Mouse (Mus musculus) adrenal gland, postnatal 10 days (tissue): ENCODE data around the gene Klhl8. TPM values are rescaled to one million over a fixed set of nuclear protein-coding genes. Genes with fewer than 3 reads are reported as not detected.
A peak's percentile ranks its signal among the peaks of the same experiment; 100 is the strongest.

ENCODE experiments used
- DNase-seq: peaks from one replicate; pipeline ENCODE4 v3.0.0; 2021; ENCODE audit warnings: mixed read lengths
- total RNA-seq, 2 experiments: library from RNA; stranded (reverse); gene quantifications; 2 replicates each; pipeline ENCODE4 v1.2.3; 2021

Klhl8 gene
- total RNA-seq, 2 experiments from 2014 or later: 12.0 to 15.7 TPM

DNA sequence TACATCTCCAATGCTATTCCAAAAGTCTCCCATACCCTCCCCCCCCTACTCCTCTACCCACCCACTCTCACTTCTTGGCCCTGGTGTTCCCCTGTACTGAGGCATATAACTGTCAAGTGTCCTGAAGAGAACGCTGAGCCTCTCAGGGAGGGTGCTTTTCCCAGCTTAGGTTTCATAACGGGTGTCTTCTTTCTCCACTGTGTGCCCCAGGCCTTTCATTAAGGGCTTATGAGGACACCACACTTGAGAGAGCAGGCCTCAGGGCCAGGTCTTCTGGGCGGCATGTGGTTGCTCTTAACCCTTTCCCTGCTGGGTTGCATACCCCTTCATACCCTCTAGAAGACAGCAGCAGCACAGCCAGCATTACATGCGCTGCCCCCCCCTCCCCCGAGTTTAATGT lies 64.5 kb downstream of the Klhl8 start:
- DNase-seq: no peak

DNA sequence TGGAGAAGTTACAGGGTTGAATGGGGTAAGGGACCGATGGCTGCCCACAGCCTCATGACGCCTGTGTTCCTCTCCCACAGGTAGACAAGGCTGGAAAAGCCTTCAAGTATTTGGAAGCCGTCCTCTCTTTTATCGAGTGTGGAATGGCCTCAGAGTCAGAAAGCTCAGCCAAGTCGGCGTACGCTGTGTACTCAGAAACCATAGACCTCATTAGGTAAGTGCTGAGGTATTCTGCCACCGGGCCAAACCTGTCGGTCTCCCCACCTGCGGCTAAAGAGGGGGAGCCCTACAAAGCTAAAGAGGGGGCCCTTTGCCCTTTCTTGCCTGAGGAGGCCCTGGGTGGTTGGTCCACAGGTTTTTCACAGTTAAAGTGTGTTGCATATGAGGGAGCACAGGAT lies 64.9 kb downstream of the Klhl8 start:
- DNase-seq: no peak

DNA sequence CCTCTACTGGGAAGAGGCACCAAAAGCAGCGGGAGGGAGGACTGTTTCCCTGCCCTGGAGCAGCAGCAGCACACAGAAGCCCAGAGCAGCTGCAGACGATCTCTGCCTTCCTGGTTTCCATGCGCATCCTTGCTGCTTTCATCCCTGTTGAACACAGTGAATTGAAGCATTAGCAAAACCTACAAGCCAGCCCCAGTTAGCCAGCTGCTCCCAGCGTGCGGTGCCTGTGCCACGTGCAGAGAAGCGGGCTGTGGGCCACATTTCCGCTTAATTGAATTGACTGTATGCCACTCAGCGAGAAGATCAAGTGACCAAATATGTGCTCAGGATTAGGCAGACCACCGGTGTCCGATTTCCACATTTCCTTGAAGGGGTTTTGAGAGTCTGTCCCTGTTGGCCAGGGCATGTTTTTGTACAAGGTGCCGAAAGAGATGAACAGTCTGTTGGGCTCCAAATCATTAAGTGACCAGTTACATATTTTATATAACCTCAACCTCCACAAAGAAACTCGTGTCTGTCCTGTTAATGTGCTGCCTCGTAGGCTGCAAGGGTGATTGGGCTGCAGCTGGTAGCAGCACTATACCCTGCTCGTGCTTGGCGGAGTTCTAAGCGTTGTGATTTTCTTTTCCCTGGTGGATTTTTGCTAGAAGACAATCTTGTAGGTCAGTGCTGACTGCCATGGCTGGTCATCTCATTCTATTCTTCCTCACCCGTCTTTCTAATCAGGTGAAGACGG lies 65.5 kb downstream of the Klhl8 start:
- DNase-seq: no peak

DNA sequence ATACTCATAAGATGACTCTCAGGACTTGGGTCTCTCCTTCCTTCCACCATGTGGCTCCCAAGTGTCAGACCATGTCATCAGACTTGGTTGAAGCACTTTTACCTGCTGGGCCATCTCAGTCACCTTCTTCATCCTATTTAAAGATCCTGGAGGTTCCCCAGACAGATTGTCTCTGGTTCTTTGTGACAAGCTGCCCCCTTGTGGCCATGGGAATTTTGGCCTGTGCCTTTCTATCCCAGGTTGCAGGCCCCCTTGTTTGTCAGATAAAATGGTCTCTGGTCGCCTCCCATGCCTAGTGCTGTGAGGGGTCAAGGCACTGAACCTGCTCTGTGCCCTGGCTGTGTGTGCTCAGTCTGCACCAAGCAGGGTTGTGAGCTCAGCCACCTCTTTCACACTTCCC lies 67.1 kb downstream of the Klhl8 start:
- peak; percentile 59 for DNase-seq

DNA sequence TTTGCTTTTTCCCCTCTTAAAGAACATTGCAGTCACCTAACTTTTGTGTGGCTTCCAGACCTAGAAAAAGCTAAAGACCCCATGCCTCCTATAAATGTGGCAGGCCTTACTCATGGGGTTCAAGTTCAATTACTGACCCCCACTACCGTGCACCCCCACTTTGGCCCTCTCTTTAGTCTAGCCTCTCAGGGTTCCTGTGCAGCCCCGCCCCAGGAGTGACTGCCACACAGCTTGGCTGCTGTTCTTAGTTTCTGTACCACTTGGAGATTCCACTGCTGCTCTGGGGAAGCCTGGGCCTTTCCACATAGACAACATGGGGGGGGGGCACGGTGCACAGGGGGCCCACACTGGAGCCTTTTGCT lies 71.8 kb downstream of the Klhl8 start:
- no peak for DNase-seq

DNA sequence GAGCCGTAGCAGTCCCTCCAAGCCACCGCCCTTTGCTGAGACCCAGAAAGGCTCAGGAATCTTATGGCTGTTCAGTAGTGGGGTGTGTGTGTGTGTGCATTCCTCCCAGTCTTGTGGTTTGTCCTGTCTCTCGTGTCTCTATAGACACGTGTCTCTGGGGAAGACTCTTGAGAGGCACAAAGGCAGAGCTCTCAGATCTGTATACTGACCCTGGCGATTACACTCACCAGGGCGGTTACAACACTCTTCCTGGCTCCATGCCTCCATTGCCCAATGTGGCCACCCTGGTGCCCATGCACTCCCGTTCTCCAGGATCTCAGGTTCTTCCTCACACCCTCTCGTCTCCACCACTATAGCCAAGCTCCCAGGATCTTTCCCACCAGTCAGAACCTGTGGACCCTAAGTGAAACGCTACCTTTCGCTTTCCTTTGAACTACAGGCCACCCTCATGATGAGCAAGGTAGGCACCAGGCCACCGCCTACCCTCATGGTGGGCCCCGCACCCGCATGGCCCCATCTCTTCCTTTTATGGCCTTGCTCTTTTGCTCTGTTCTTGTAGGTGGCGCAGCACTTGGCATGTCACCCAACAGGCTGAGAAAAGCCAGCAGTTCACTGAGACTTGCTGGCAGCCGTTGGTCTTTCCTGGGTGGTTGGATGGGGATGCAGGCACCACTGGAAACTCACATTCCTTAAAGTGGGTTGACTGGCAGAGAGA lies 72.4 kb downstream of the Klhl8 start:
- peak; percentile 89 for DNase-seq

DNA sequence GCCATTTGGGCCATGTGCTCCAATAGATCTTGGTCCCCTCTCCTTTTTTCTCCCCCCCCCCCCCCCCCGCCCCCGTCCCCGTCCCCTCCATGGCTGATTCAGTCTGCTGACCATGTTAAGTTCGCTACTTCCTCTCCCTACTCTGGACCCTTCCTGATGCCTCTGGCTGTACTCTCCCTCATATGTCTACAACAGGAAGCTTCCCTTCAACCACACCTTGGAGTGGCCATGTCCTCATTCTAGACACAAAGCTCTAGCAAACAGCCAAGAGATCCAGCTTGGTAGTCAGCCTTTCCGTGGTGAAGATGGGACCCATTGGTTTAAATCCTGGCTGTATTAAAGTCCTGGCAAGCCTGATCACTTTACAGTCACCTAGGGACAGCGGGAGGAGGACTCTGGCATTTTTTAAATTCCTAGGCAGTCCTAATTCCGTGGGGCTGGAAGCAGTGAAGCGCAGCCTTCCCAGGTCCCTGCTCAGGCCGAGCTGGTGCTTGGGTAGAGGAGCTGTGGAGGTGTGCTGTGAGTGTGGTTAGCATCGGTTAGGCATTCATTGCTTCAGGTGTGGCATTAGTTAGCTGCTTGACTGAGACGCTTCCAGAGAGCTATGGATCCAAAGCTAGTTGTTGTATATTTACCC lies 74.8 kb downstream of the Klhl8 start:
- DNase-seq: no peak

DNA sequence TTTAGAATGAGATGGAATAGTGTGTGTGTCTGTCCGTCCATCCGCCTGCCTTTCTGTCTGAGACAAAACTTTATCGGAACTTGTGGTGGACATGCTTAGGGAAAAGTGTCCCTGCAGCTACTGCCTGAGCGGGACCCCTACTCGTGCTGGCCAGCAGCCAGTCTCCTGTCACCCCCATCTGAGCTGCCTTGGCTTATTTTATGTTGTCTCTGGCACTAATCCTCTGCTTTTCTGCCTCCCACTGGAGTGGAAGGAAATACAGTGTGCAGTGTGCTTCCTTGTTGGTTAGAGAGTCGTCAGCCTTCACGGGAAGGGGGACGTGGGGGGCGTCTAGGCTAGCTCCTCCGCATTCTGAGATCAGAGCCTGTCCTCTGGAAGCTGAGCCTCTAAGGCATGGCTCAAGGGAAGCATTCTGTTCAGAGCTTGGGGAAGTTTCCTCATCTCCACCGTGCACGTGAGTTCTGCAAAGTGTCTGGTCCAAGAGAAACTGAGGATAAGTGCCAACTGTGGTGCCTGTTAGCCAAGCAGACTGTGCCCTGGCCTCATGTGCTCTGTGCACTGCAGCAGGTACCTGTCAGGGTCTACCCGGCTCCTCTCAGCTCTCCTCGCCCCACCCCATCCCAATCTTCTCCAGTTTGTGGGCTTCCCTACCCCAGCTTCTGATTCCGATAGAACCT lies 75.5 kb downstream of the Klhl8 start:
- DNase-seq: peak; percentile 37

DNA sequence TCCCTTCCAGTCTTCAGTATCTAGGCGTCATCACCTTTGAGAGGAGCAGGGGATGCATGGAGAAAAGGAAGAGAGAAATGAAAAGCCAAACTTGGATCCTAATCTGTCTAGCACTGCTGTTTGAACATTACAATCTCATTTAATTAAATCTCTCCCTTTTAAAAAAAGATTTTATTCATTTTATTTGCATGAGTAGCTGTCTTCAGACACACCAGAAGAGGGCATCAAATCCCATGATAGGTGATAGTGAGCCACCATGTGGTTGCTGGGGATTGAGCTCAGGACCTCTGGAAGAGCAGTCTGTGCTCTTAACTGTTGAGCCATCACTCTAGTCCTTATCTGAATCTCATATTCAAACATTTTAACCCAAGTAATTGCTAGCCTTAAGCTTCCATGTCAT lies 80.2 kb downstream of the Klhl8 start:
- no peak for DNase-seq

DNA sequence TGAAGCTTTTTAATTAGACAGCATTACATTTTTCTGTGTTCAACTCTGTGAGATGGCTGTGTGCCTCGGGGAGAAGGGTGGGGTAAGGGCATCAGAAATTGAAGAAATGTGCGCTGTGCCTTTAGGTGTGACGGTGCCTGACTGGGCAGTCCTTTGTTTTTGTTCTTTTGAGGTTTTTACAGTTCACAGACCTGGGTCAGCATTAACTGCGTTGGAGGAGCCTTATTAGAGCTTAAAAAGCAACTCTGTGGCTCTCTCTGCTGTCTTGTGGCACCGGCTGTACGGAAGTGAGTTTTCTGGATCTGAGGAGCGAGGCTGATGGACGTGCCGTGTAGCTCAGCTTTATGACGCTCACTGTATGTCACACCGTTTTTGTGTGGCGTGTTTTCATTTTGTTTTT lies 81.9 kb downstream of the Klhl8 start:
- no peak for DNase-seq

DNA sequence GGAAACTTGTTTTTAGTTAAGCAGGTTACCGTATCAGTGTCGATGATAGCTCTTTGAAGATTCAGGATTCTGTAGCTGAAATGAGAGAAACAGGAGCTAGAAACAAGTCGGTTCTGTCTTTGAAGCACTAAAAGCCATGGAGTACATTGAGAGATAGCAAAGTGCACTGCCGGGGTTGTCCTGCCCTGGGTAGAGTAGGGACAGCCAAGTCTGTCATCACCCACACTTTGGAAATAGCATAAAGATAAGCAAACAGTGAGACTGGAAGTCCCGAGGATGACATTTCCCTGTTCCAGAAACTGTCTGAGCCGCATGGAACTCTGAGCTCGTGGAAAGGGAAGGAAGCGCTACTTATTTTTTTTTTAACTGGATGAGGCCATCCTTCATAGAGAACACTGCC lies 82.3 kb downstream of the Klhl8 start:
- no peak for DNase-seq

DNA sequence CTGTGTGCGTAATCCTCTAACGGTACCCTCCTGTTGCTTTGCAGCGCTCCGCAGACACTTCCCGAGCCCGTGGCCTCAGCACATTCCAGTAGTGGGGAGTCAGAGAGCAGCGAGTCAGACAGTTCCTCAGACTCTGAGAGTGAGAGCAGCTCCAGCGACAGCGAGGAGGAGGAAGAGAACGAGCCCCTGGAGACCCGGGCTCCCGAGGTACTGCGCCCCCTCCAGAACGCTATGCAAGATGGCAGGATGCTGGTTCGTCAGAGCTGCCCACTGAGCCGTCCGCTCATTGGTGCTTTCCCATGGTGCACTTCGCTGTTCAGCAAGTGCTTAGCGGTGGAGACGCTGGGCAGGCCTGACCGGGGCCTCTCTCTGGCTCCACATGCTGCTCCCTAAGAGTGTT lies 82.8 kb downstream of the Klhl8 start:
- DNase-seq: no peak

DNA sequence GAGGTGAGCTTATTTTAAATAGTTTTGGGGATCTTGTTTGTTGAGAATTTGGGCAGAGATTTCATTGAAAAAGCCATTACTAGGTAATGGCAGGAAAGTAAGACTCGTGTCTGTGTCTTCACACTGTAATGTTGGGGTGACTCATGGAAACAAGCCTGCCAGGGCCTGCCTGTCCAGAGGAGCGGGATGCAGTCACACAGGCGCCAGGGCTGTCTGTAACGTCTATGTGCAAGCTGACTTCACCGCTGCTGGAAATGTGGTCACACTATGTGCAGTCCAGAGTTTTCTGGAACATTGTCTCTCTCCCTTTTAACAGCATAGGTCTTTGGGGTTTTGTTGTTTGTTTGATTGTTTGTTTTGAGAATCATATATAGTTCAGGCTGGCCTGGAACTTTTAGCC lies 88.1 kb downstream of the Klhl8 start:
- DNase-seq: no peak

DNA sequence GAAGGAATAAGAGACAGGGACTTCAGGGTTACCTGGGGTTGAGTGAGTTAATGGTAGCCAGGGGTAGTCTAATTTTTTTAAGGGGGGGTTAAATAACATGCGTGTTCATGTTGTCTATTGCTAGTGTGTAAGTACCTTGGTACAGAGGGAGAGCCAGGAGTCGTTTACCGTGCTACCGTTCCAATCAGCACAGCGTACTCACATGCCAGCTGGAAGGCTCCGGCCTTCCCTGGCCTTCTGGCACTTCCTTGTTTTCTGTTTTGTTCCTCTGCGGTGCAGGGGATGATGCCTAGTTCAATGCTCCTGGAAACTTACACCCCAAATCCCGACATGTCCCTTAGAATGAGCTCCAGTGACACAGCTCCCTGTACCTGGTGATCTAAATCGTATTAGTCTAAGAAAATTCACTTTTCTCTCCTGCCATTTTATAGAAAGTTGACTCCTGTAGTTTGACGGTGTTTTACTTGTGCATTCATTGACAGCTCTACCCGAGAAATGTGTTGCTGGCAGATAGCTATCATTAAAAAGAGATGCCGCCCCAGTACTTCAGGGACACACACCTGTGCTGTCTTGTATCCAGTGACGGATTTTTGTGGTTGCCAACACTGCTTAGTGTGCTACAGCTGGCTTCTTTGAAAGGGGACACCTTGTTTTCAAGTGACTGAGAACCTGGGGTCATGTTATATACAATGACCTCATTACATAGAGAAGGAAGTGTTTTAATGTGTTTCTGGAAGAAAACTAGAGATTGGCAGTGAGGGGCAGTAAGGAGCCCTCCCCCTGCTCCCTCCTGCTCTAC lies 89.4 kb downstream of the Klhl8 start:
- no peak for DNase-seq

DNA sequence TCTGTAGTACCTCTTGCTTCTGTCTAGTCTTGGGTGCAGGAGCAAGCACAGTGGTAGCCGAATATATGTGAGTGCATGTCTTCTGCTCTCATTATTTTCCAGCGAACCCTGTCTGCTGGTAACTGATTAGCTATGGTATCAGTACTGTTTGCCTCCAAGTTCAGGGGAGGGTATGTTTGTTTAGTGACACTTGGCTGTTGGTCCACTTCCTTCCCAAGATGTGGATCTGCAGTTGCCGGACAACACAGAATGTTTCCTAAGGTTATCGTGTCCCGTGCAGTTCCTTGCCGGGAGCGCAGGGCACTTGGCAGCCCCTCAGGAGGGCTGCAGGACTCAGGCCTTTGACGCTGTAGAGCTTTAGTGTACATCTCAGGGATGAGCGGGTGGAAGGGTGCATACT lies 90.0 kb downstream of the Klhl8 start:
- DNase-seq: no peak

DNA sequence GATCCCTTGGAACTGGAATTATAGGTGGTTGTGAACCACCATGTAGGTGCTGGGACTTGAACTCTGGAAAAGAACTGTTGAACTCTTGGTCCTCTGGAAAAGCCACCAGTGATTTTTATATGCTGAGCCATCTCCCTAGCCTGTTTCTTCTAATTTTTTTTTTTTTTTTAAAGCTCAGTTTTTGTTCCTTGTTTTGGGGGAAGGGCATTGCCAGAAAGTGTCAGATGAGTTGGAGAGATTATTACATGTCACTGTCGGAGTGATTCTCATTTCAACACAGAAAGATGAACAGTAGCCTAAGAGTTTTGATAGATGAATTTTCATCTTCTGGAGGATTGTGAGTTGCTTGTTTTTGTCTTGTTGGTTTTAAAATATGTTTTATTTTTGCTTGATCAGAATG lies 91.4 kb downstream of the Klhl8 start:
- no peak for DNase-seq

DNA sequence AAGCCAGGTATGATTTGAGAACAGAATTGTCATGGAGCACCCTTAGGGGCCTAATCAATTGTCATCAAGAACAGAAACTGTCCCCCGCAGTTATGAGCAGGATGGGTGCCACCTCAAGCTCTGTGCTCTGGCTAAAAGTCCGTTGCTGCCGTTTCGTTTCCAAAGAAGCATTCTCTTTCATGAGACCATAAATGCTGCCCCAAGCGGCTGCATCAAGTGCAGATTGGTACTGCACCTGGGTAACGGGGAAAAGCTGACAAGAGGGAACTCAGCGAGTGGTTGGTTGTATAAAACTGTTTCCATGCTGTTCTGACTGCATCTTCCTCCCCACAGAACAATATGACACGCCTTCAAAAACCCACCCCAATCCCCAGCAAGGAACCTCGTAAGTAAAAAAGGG lies 92.5 kb downstream of the Klhl8 start:
- DNase-seq: no peak

DNA sequence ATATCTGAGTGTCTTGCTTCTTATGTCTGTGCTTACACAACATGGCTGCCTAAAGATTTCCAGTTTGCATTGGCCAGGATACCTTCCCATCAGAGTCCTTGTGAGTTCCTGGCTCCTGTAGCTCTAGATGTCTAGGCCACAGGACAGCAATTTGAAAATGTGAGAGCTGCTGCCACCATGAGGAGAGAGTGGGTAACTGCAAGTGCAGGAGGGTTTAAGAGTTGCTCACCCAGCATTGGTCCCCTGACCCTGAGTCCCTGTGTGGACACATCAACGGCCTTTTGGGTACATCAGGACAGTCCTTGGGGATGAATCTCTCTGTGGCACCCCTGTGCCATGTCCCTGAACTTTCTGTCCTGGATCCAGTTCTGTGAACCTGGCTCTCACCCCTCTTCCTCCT lies 93.3 kb downstream of the Klhl8 start:
- peak; percentile 85 for DNase-seq

DNA sequence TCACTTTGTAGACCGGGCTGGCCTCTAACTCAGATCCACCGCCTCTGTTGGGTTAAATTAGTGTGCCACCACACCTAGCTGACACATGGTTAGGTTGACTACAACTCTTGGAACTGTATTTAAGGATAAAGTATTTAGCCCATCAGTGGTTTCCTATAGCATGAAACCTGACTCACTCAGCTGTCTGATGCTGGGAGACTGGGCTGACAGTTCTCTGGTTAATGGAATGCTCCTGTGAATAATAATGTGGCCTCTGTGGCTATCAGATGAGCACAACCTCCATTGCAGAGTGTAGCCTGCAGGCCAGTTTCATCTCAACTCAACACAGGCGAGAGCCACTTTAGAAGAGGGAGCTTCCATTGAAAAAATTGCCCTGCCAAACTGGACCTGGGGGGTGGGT lies 94.3 kb downstream of the Klhl8 start:
- DNase-seq: no peak

DNA sequence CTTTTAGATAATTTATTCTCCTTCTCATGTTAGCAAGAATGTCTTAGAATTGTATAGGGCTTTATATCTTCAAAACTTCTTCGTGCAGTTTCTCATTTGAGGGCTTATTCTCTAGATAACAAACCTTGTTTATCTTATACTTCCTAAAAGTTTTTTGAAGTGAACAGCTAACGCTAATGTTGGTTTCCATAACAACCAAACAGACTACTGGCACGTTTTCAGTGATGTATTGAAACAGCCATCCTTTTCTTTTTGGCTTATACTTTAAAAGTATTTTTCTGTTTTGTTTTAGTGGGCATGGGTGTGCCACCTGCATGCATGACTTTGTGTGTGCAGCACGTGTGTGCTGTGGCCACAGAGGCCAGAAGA lies 95.8 kb downstream of the Klhl8 start:
- DNase-seq: no peak

DNA sequence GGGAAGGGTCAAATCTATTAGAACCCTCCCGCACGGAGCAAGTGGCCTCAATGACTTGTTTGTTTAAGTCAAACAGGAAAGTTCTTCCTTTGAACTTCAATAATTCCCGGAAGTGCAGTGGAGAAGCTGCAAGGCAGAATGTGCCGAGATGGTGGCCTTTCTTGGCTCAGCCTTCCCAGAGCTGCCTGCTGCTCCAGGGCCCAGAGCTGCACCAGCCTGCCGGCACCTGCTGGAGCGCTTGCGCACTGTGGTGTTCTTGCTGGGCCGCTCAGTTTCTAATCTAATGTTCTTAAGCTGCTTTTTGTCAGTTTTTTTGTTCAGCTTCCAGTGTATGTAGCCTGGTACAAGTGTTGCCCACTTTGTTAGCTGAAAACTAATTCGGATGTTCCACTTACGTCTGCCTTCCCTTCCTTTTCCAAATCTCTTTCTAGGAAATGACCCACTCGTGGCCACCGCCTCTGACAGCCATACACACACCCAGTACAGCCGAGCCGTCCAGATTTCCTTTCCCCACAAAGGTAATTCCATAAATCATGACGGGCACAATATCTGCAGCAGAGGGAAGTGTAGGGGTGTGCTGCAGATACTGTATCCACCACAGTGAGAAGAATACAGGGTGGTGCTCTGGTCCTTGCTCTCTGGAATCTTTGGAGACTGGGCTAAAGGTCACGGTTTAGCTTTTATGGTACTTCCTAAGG lies 96.4 kb downstream of the Klhl8 start:
- no peak for DNase-seq
